Mouse (Mus musculus) cerebellum, postnatal 4 days (tissue): ENCODE measurements around the gene Gm11563.
"Not testable (repeated sequence)": the region's sequence is repeated elsewhere in the genome, so short reads cannot be mapped to it uniquely, and the experiment has no call there.

Experiments
- DNase-seq, 2 experiments: peaks; one replicate each; pipeline ENCODE4 v3.0.0; 2022; ENCODE audit warnings: low spot score in 2 of 2, mixed read lengths in 1 of 2

Gm11563 gene

GRCm38 (mm10) chr11:99658467-99659010, at the start of gene Gm11563:
Gm11563 (minus strand) TSS chr11:99658960.
- not testable (repeated sequence) for DNase-seq

DNA sequence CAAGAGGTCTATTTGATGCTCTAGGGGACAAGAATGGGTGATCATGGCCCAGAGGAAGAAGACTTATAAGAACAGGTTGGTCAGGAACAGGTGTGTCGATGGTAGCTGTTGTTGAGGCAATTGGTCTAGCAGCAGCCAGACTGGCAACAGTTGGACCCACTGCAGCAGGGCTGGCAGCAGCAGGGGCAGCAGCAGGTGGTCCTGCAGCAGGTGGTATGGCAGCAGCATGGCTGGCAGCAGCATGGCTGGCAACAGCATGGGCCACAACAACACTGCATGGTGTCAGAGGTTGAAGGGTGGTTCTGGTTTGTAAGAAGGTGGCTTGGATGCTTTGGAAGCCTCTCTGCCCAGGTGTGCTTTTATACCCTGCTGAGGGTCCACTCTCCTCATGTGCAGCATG, 31.7 kb upstream of the Gm11563 start, which contains the start of gene Gm14190:
Gm14190 (minus strand) TSS at position 278 of the 400 bp plus-strand sequence.
- no peak for DNase-seq

- not testable (repeated sequence) for DNase-seq
These were observed 26.5 kb upstream of the Gm11563 start for GRCm38 (mm10) chr11:99685235-99685634.

- DNase-seq = peak in 1 of 2 experiments; percentile 9
These were observed 24.7 kb upstream of the Gm11563 start for GRCm38 (mm10) chr11:99683481-99683880.

GRCm38 (mm10) chr11:99665860-99666259, 7.1 kb upstream of the Gm11563 start, which contains the start of gene Krtap4-6:
Krtap4-6 (minus strand) TSS chr11:99665960.
- no peak for DNase-seq

- no peak for DNase-seq
These were observed 4.0 kb upstream of the Gm11563 start for GRCm38 (mm10) chr11:99662802-99663201.

DNA sequence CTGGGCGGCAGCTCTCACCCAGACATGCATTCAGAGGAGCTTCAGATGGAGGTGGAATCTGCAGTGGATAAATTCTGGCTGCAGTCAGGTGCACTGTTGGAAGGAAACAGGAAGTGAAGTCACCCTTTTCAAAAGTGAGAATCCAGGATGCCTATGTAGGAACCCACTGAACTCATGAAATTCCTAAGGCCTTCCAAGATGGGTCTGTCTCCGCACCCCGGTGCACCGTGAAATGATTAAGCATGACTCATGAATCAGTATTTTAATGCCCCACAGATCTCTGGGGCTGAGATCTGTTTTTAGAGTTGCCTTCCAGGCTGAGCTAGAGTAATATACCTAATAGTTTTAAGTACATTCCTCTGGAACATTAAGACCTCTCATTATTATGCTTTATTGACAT, 496 bp upstream of the Gm11563 start:
- DNase-seq = no peak

DNA sequence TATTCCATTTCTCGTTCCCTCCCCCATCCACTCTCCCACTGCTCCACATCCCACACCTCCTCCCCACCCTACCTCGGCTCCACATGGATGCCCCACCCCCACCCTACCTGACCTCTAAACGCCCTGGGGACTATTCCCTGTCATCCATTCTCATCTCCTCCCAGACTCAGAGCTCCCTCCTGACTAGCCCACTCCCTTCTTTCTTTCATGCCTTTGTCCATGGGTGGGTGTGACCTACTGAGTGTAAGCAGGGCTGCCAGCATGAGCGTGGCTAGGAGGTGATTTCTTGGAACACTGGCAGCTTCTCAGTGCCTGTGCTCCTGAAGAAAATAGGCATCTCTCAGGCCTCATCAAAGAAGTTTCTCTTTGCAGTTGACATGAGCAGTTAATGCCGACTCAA, 1.7 kb downstream of the Gm11563 start:
- DNase-seq = no peak

GRCm38 (mm10) chr11:99650136-99650535, 8.6 kb downstream of the Gm11563 start, which contains the start of gene Gm11555:
Gm11555 (minus strand) TSS chr11:99650236.
- no peak for DNase-seq

DNA sequence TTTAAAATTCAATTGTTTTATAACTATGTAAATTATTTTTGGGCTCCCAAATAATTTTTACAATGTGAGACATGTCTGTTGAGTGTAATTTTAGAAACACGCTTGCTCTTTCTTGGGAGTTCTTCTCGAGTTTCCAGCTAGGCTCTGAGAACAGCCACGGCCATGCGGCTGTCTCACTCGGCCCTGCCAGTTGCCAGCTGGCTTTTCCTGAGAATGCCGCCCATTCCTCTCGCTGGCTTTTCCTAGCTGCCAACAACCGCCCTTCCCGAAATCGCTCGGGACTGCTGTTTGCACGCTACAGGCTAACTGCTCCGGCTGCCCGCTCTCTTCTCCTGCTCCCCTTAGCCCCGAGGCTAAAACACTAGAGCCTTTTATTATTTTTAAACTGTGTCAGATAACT, 12.3 kb downstream of the Gm11563 start:
- no peak for DNase-seq

GRCm38 (mm10) chr11:99644351-99644750, 14.4 kb downstream of the Gm11563 start:
- DNase-seq = no peak

DNA sequence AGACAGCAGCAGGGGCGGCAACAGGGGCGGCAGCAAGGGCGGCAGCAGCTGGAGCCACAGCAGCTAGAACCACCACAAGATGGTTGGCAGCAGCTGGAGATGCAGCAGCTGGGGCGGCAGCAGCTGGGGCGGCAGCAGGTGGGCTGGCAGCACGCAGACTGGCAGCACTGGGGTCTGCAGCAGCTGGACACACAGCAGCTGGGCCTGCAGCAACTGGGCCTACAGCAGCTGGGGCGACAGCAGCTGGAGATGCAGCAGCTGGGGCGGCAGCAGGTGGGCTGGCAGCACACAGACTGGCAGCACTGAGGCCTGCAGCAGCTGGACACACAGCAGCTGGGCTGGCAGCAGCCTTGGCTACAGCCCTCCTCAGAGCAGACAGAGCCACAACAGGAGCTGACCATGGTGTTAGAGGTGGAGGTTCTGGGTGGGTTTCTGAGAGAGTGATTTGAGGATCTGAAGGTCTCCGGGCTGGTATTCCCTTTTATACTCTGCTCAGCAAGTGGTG, 15.1 kb downstream of the Gm11563 start, which contains the start of gene Krtap4-7:
Krtap4-7 (minus strand) TSS at position 455 of the 505 bp plus-strand sequence.
- not testable (repeated sequence) for DNase-seq

GRCm38 (mm10) chr11:99640926-99641325, 17.8 kb downstream of the Gm11563 start:
- DNase-seq = no peak

- DNase-seq = no peak
These were observed 21.7 kb downstream of the Gm11563 start for GRCm38 (mm10) chr11:99637086-99637485.

DNA sequence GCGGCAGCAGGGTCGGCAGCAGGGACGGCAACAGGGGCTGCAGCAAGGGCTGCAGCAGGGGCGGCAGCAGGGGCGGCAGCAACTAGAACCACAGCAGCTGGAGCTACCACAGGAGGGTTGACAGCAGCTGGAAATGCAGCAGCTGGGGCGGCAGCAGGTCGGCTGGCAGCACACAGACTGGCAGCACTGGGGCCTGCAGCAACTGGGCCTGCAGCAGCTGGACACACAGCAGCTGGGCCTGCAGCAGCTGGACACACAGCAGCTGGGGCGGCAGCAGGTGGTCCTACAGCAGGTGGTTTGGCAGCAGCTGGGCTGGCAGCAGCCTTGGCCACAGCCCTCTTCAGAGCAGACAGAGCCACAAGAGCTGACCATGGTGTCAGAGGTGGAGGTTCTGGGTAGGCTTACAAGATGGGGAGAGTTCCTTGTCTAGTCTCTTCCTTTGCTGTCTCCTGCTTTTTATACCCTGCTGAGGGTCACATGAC, 24.1 kb downstream of the Gm11563 start, which contains the start of gene Krtap4-2:
Krtap4-2 (minus strand) TSS at position 432 of the 482 bp plus-strand sequence.
- no peak for DNase-seq

GRCm38 (mm10) chr11:99633293-99633692, 25.5 kb downstream of the Gm11563 start:
- DNase-seq = no peak

DNA sequence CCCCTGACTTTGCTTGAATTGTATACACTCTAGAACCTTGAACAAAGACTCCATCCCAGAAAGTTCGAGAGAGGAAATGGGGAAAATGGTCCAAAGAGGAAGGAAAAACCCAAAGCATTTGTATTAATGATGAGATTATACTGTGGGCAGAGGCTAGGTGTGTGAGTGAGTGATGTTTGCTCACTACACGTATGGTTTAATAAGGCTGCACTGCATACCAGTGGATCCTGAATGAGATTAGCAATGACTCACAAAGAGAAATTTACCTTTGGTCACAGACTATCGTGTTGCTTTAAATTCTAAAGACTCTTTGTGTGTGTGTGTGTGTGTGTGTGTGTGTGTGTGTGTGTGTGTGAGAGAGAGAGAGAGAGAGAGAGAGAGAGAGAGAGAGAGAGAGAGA, 27.9 kb downstream of the Gm11563 start:
- no peak for DNase-seq

GRCm38 (mm10) chr11:99628138-99628537, 30.6 kb downstream of the Gm11563 start, which contains the start of gene Krtap4-1:
Krtap4-1 (minus strand) TSS chr11:99628238.
- DNase-seq = no peak

- no peak for DNase-seq
These were observed 38.4 kb downstream of the Gm11563 start, which contains the start of gene Gm11562 for GRCm38 (mm10) chr11:99620335-99620734. Gm11562 (minus strand) TSS chr11:99620435.

- no peak for DNase-seq
These were observed 43.9 kb downstream of the Gm11563 start, which contains the start of gene Krtap2-4 for GRCm38 (mm10) chr11:99614796-99615363. Krtap2-4 (minus strand) TSS chr11:99614846.

GRCm38 (mm10) chr11:99610089-99610488, 48.7 kb downstream of the Gm11563 start, which contains the start of gene Gm11937:
Gm11937 (minus strand) TSS chr11:99610189.
- not testable (repeated sequence) for DNase-seq

GRCm38 (mm10) chr11:99609126-99609525, 49.6 kb downstream of the Gm11563 start:
- no peak for DNase-seq
